Mouse (Mus musculus) left cerebral cortex, adult 18-20 months (tissue): ENCODE measurements around the gene 1190007I07Rik. TPM values are rescaled to one million over a fixed set of nuclear protein-coding genes. Genes with fewer than 3 reads are reported as not detected.

Source experiments
- DNase-seq, 2 experiments: peaks; one replicate each; pipeline ENCODE4 v3.0.0; 2021 to 2022; ENCODE audit warnings: low spot score in 2 of 2, mixed read lengths in 1 of 2
- long read RNA-seq, 2 experiments: library from polyadenylated mRNA; stranded (forward); transcript quantifications; one replicate each; pipeline ENCODE4 v2.0.0; 2021
- total RNA-seq, 2 experiments: library from RNA; stranded (reverse); gene quantifications; 2 replicates each; pipeline ENCODE4 v1.2.3; 2021

The 1190007I07Rik gene
- total RNA-seq: 10 to 100 TPM; 18.1 to 20.9 TPM
- long read RNA-seq, experiment 1, partial matches to known transcripts: 1 of 7 reads
- long read RNA-seq, experiment 1, other reads (novel, unspliced or antisense): 3 of 7 reads
- long read RNA-seq, experiment 2, partial matches to known transcripts: 0 of 10 reads
- long read RNA-seq, experiment 2, other reads (novel, unspliced or antisense): 1 of 10 reads

- peak; percentile 84 to 88 for DNase-seq
Measured at GRCm38 (mm10) chr10:82622671-82623552, at the start of gene 1190007I07Rik. Gene 1190007I07Rik (minus strand): TSS chr10:82623228.

- no peak for DNase-seq
Measured at GRCm38 (mm10) chr10:82670205-82670604, 47.2 kb upstream of the 1190007I07Rik start.

GRCm38 (mm10) chr10:82666436-82667234, 43.6 kb upstream of the 1190007I07Rik start:
- peak; percentile 91 to 92 for DNase-seq

GRCm38 (mm10) chr10:82665951-82666350, 42.9 kb upstream of the 1190007I07Rik start:
- no peak for DNase-seq

- DNase-seq: no peak
Measured at GRCm38 (mm10) chr10:82663289-82663688, 40.3 kb upstream of the 1190007I07Rik start.

GRCm38 (mm10) chr10:82662267-82662990, 39.4 kb upstream of the 1190007I07Rik start:
- DNase-seq: peak; percentile 37 to 50

GRCm38 (mm10) chr10:82661820-82662219, 38.8 kb upstream of the 1190007I07Rik start:
- peak; percentile 52 to 72 for DNase-seq

GRCm38 (mm10) chr10:82654581-82654980, 31.6 kb upstream of the 1190007I07Rik start:
- no peak for DNase-seq

- no peak for DNase-seq
Measured at GRCm38 (mm10) chr10:82652625-82653024, 29.6 kb upstream of the 1190007I07Rik start.

GRCm38 (mm10) chr10:82651221-82651620, 28.2 kb upstream of the 1190007I07Rik start:
- no peak for DNase-seq

- DNase-seq: no peak
Measured at GRCm38 (mm10) chr10:82647205-82647811, 24.3 kb upstream of the 1190007I07Rik start.

- DNase-seq: no peak
Measured at GRCm38 (mm10) chr10:82646083-82646482, 23.1 kb upstream of the 1190007I07Rik start.

- no peak for DNase-seq
Measured at GRCm38 (mm10) chr10:82641481-82641880, 18.5 kb upstream of the 1190007I07Rik start.

GRCm38 (mm10) chr10:82639032-82639698, 16.1 kb upstream of the 1190007I07Rik start:
- no peak for DNase-seq

GRCm38 (mm10) chr10:82636321-82636720, 13.3 kb upstream of the 1190007I07Rik start:
- DNase-seq: no peak

GRCm38 (mm10) chr10:82634348-82634747, 11.3 kb upstream of the 1190007I07Rik start:
- no peak for DNase-seq

GRCm38 (mm10) chr10:82632496-82633280, 9.7 kb upstream of the 1190007I07Rik start:
- no peak for DNase-seq

GRCm38 (mm10) chr10:82631133-82631532, 8.1 kb upstream of the 1190007I07Rik start:
- DNase-seq: no peak

GRCm38 (mm10) chr10:82630497-82630896, 7.5 kb upstream of the 1190007I07Rik start:
- no peak for DNase-seq
